Mouse (Mus musculus): ENCODE measurements around the gene Inpp5d. TPM values are rescaled to one million over a fixed set of nuclear protein-coding genes. Genes with fewer than 3 reads are reported as not detected.

Gene Inpp5d
- polyA plus RNA-seq, 1 experiment from 2014 or later = 14.2 TPM

DNA sequence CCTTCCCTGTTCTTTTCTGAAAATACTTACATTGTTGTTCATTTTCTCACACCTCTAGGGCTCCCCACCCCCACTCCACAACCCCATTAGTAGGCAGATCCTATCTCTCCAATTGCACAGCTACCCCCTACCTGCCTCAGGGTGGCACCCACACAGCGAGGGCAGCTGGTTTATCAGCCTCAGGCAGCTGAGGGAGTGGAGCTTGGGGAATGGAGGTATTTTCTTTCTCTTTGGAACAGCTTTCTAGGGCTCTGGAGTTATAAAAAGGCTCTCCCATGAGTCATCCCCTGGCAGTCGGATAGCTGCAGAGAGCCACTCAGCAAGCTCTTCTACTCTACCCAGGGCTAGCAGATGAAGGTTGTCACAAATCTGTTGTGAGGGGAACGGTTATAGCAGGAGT is 25.9 kb upstream of the Inpp5d start:
- H3K9me3 ChIP-seq (replicated peaks; ENCODE audit: control insufficient read depth, low read length) = no peaks in the 10 kb centered on the region
- no peak for ATAC-seq (ENCODE audit: low read depth)
- H3K27me3 ChIP-seq (ENCODE audit: control insufficient read depth, insufficient read depth, low read depth, low read length) = no peaks in the 10 kb centered on the region
- H3K4me3 ChIP-seq (ENCODE audit: low read depth, low read length) = no peak overlapping the region
- H3K27ac ChIP-seq (ENCODE audit: low read length) = no peak overlapping the region
- no peaks in the 10 kb centered on the region for H3K4me1 ChIP-seq (ENCODE audit: control insufficient read depth, low read depth, low read length)
- no peak overlapping the region for H3K9ac ChIP-seq (ENCODE audit: low read depth, low read length)
- no peaks in the 10 kb centered on the region for H3K36me3 ChIP-seq (ENCODE audit: control insufficient read depth, insufficient read depth)
- H3K4me2 ChIP-seq (ENCODE audit: low read depth, low read length) = no peak overlapping the region
- WGBS (ENCODE audit: insufficient replicate concordance) = 43% methylated on average over 3 of the region's 3 CpGs

DNA sequence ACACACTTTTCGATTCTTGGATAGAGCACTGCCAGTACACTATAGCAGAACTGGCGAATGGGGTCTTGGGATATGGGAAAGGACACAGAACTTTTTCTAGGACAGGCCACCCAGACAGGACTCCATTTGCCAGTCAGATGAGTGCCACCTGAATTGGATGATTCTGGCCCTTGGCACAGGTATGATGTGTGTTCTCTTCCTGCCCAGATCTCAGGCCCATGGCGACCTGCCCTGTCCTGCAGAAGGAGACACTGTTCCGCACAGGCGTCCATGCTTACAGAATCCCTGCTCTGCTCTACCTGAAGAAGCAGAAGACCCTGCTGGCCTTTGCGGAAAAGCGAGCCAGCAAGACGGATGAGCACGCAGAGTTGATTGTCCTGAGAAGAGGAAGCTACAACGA is 25.4 kb upstream of the Inpp5d start:
- WGBS (ENCODE audit: insufficient replicate concordance) = 79% methylated on average over 10 of the region's 10 CpGs
- H3K9ac ChIP-seq (ENCODE audit: low read depth, low read length) = no peak overlapping the region
- H3K4me2 ChIP-seq (ENCODE audit: low read depth, low read length) = no peak overlapping the region
- no peaks in the 10 kb centered on the region for H3K27me3 ChIP-seq (ENCODE audit: control insufficient read depth, insufficient read depth, low read depth, low read length)
- no peak overlapping the region for H3K4me3 ChIP-seq (ENCODE audit: low read depth, low read length)
- no peaks in the 10 kb centered on the region for H3K36me3 ChIP-seq (ENCODE audit: control insufficient read depth, insufficient read depth)
- H3K4me1 ChIP-seq (ENCODE audit: control insufficient read depth, low read depth, low read length) = no peaks in the 10 kb centered on the region
- ATAC-seq (ENCODE audit: low read depth) = no peak
- no peak overlapping the region for H3K27ac ChIP-seq (ENCODE audit: low read length)
- no peaks in the 10 kb centered on the region for H3K9me3 ChIP-seq (replicated peaks; ENCODE audit: control insufficient read depth, low read length)

DNA sequence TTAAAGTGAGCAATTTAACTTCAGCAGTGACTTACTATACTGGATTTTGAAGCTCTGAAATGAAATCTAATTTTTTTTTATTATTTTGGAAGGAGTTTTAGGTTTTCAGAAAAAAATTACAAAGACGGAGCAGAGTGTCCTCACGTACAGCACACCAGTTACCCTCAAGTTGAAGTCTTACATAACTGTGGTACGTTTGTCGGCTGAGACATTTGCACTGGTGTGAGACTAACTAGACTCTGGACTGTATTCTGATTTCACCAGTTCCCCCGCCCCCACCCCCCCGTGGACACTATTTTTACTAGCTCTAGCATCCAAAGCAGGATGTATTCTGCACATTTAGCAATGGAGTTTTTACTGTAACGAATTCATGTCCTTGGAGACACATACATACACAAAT is 19.6 kb upstream of the Inpp5d start:
- H3K27me3 ChIP-seq (ENCODE audit: control insufficient read depth, insufficient read depth, low read depth, low read length) = no peaks in the 10 kb centered on the region
- WGBS (ENCODE audit: insufficient replicate concordance) = 53% methylated on average over 7 of the region's 7 CpGs

DNA sequence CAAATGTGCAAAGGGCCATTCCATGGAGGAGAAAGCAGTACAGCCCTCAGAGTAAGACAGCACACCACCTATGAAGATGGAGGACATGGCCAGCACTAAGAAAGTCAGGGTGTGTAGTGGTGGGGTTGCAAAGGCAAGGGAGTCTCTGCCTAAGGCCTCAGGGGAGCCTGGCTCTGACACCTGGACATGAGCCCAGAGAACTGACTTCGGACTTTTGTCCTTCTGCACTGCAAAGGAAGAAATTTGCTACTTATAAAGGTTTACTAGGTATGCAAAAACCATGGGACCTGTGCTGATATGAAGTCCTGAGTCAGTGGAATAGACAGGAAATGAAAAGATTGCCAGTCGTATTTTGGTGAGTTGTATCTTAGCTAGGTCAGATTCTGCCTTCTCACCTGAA is 18.3 kb upstream of the Inpp5d start:
- no peaks in the 10 kb centered on the region for H3K4me1 ChIP-seq (ENCODE audit: control insufficient read depth, low read depth, low read length)
- H3K36me3 ChIP-seq (ENCODE audit: control insufficient read depth, insufficient read depth) = no peaks in the 10 kb centered on the region
- H3K4me2 ChIP-seq (ENCODE audit: low read depth, low read length) = no peak overlapping the region
- ATAC-seq (ENCODE audit: low read depth) = no peak
- no peaks in the 10 kb centered on the region for H3K9me3 ChIP-seq (replicated peaks; ENCODE audit: control insufficient read depth, low read length)
- no peak overlapping the region for H3K9ac ChIP-seq (ENCODE audit: low read depth, low read length)
- no peak overlapping the region for H3K4me3 ChIP-seq (ENCODE audit: low read depth, low read length)
- H3K27ac ChIP-seq (ENCODE audit: low read length) = no peak overlapping the region
- WGBS (ENCODE audit: insufficient replicate concordance) = 41% methylated on average over 2 of the region's 2 CpGs
- no peaks in the 10 kb centered on the region for H3K27me3 ChIP-seq (ENCODE audit: control insufficient read depth, insufficient read depth, low read depth, low read length)

More for the DNA sequence above, 19.6 kb upstream of the Inpp5d start:
- peak; percentile 63; the same call in 1 of the 2 replicates for ATAC-seq (ENCODE audit: low read depth)
- Histone ChIP-seq H3K4me2 (ENCODE audit: low read depth, low read length) (no peak overlapping the region), H3K4me3 (ENCODE audit: low read depth, low read length) (no peak overlapping the region), H3K9me3 (replicated peaks; ENCODE audit: control insufficient read depth, low read length) (no peaks in the 10 kb centered on the region), H3K36me3 (ENCODE audit: control insufficient read depth, insufficient read depth) (no peaks in the 10 kb centered on the region), H3K9ac (ENCODE audit: low read depth, low read length) (no peak overlapping the region), H3K27ac (ENCODE audit: low read length) (no peak overlapping the region), H3K4me1 (ENCODE audit: control insufficient read depth, low read depth, low read length) (no peaks in the 10 kb centered on the region)

DNA sequence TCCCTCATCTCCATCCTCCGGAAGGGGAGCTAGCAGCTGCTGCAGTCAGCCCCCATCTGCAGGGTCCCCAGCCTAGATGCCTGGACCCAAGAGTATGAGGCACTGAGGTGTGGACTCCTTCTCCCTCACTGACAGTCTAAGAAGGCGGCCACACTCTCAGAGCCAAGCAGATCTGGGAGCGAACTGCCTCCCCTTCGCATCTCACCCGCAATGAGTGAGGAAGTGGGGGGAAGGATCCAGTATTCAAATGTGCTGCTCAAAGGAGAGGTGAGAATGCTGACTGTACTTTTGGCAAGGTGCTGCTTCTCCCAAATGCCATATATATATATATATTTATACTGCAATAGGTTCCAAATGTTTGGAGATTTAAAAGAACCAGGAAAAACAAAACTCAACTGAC is 16.7 kb upstream of the Inpp5d start:
- WGBS (ENCODE audit: insufficient replicate concordance) = 60% methylated on average over 5 of the region's 5 CpGs
- no peak overlapping the region for H3K4me2 ChIP-seq (ENCODE audit: low read depth, low read length)
- H3K9ac ChIP-seq (ENCODE audit: low read depth, low read length) = no peak overlapping the region
- no peak for ATAC-seq (ENCODE audit: low read depth)
- no peaks in the 10 kb centered on the region for H3K27me3 ChIP-seq (ENCODE audit: control insufficient read depth, insufficient read depth, low read depth, low read length)
- H3K9me3 ChIP-seq (replicated peaks; ENCODE audit: control insufficient read depth, low read length) = no peaks in the 10 kb centered on the region
- H3K27ac ChIP-seq (ENCODE audit: low read length) = no peak overlapping the region
- no peaks in the 10 kb centered on the region; the same call in 1 of the 2 replicates for H3K4me1 ChIP-seq (ENCODE audit: control insufficient read depth, low read depth, low read length)
- H3K36me3 ChIP-seq (ENCODE audit: control insufficient read depth, insufficient read depth) = no peaks in the 10 kb centered on the region
- H3K4me3 ChIP-seq (ENCODE audit: low read depth, low read length) = no peak overlapping the region

DNA sequence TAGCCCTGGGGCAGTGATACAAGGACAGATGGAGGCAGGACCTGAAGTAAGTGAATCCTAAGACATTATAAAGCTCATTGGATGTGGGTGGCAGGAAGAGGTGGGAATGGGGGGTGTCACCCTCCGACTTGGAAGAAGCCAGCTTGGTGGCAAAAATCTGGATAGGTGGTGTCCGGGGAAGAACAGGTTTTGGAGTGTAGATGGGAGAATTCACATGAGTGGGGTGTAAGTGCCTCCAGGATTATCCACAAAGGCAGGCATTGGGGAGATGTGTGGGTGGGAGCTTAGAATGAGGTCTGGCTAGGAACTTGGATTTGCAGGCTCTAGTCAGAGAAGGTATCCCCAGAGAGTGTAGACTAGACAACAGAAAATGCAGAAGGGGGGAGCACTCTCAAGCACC is 14.8 kb upstream of the Inpp5d start:
- no peaks in the 10 kb centered on the region for H3K36me3 ChIP-seq (ENCODE audit: control insufficient read depth, insufficient read depth)
- no peak overlapping the region for H3K9ac ChIP-seq (ENCODE audit: low read depth, low read length)
- ATAC-seq (ENCODE audit: low read depth) = no peak
- H3K4me3 ChIP-seq (ENCODE audit: low read depth, low read length) = no peak overlapping the region
- H3K9me3 ChIP-seq (replicated peaks; ENCODE audit: control insufficient read depth, low read length) = no peaks in the 10 kb centered on the region
- no peak overlapping the region for H3K4me2 ChIP-seq (ENCODE audit: low read depth, low read length)
- WGBS (ENCODE audit: insufficient replicate concordance) = 67% methylated on average over 2 of the region's 2 CpGs
- no peak overlapping the region for H3K27ac ChIP-seq (ENCODE audit: low read length)
- H3K27me3 ChIP-seq (ENCODE audit: control insufficient read depth, insufficient read depth, low read depth, low read length) = no peaks in the 10 kb centered on the region
- H3K4me1 ChIP-seq (ENCODE audit: control insufficient read depth, low read depth, low read length) = no peaks in the 10 kb centered on the region; the same call in 1 of the 2 replicates

DNA sequence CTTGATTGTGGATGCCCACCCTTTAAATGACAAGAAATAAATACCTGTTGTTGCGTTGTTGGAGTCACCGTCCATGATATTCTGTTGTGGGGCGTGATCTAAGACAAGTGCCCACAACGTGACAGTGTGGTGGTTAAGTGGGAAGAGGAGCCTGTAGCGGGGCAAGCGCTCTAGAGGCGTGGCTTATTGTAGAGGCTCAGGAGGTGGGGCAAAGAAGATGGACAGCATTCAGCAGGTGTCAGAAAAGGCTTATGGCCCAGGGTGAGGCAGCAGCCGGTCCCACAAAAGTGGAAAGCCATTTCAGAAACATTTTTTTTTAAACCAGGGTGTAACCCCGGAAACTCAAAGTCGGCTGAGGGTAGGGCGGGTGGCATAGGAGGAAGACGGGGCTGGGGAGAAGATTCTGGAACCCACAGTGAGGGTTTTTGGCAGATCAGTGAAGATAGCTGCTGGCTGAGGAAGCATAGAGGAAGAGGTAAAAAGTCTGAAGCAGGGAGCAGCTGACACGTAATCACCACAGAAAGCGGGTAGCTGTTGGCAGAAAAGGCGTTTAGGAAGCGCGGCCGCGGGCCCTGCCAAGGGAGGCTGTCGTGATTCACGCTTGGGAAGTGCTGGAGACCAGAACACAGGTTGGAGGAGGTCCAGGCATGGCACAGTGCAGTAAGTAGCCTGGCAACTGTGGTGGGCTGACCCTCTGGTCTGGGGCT is 12.6 kb upstream of the Inpp5d start:
- H3K4me2 ChIP-seq (ENCODE audit: low read depth, low read length) = no peak overlapping the region
- WGBS (ENCODE audit: insufficient replicate concordance) = 37% methylated on average over 21 of the region's 21 CpGs

DNA sequence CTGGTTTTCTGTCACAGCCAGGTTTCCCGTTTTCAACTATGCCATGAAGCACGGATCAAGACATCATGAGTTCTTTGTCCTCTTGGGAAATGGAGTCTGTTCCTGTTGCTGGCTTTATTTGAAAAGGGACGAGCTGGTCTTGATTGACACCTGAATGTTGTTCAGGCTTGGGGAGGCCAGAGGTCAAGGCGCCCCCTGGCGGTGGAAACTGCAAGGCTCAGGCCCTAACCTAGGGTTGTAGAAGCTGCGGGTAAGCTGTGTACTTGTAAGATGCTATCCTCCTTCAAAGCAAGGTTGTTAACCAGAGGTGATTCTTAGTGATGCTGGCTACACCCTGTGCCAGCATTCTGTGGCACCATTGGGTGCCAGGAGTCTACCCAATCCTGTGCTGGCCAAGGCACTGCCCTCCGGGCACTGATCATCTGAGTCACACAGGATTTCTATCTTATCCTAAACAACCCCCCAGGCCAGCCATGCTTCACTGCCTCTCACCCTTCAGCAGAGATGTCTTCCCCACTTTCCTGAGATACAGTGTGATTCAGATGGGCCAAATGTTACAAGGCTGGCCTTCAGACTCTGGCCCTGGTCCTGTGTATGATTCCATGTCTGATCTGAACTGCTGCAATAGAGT is 11.6 kb upstream of the Inpp5d start:
- no peak overlapping the region for H3K9ac ChIP-seq (ENCODE audit: low read depth, low read length)
- WGBS (ENCODE audit: insufficient replicate concordance) = 28% methylated on average over 7 of the region's 7 CpGs
- no peak overlapping the region for H3K4me3 ChIP-seq (ENCODE audit: low read depth, low read length)
- no peaks in the 10 kb centered on the region for H3K36me3 ChIP-seq (ENCODE audit: control insufficient read depth, insufficient read depth)
- ATAC-seq (ENCODE audit: low read depth) = peak; percentile 74
- no peaks in the 10 kb centered on the region for H3K27me3 ChIP-seq (ENCODE audit: control insufficient read depth, insufficient read depth, low read depth, low read length)
- H3K27ac ChIP-seq (ENCODE audit: low read length) = no peak overlapping the region
- H3K9me3 ChIP-seq (replicated peaks; ENCODE audit: control insufficient read depth, low read length) = no peaks in the 10 kb centered on the region
- H3K4me2 ChIP-seq (ENCODE audit: low read depth, low read length) = no peak overlapping the region
- H3K4me1 ChIP-seq (ENCODE audit: control insufficient read depth, low read depth, low read length) = no peaks in the 10 kb centered on the region; the same call in 1 of the 2 replicates

More for the DNA sequence above, 12.6 kb upstream of the Inpp5d start:
- Histone ChIP-seq H3K27me3 (ENCODE audit: control insufficient read depth, insufficient read depth, low read depth, low read length) (no peaks in the 10 kb centered on the region), H3K36me3 (ENCODE audit: control insufficient read depth, insufficient read depth) (no peaks in the 10 kb centered on the region), H3K9me3 (replicated peaks; ENCODE audit: control insufficient read depth, low read length) (no peaks in the 10 kb centered on the region), H3K27ac (ENCODE audit: low read length) (no peak overlapping the region), H3K4me3 (ENCODE audit: low read depth, low read length) (no peak overlapping the region), H3K4me1 (ENCODE audit: control insufficient read depth, low read depth, low read length) (no peaks in the 10 kb centered on the region; the same call in 1 of the 2 replicates), H3K9ac (ENCODE audit: low read depth, low read length) (no peak overlapping the region)
- no peak for ATAC-seq (ENCODE audit: low read depth)

DNA sequence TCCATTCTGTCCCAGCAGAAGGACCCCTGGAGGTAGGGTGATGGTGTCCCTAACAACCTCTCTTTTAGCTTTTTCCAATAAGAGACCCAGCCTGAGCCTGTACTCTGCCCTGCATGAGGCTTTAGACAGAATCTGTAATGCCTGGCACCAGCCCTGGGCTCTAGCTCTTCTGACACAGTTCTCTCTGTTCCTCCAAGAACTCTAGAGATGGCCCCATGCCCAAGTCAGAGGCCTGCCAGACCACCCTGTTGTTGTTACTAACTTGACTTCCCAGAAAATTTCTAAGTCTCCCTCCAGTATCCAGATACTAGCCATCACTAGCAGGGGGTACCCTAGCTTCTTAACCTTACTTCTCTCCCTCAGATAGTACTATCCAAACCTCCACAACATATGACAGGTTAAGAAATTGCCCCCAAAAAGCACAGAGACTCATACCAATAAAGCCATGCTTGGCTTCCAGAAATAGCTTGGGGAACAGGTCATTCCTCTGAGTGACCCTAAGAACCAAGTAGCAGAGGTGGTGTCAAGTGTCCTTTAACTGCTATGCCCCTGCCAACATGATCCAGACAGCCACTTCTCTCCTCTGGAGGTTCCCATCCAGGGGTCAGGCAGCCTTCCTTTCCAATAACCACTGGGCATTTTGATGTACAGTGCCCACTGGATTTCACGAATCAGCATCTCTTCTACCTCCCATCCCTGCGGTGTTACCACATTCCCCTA is 5.4 kb upstream of the Inpp5d start:
- Histone ChIP-seq H3K27me3 (ENCODE audit: control insufficient read depth, insufficient read depth, low read depth, low read length) (no peaks in the 10 kb centered on the region), H3K9me3 (replicated peaks; ENCODE audit: control insufficient read depth, low read length) (no peaks in the 10 kb centered on the region), H3K4me1 (ENCODE audit: control insufficient read depth, low read depth, low read length) (no peaks in the 10 kb centered on the region; the same call in 1 of the 2 replicates), H3K9ac (ENCODE audit: low read depth, low read length) (no peak overlapping the region), H3K27ac (ENCODE audit: low read length) (no peak overlapping the region), H3K36me3 (ENCODE audit: control insufficient read depth, insufficient read depth) (no peaks in the 10 kb centered on the region), H3K4me2 (ENCODE audit: low read depth, low read length) (no peak overlapping the region), H3K4me3 (ENCODE audit: low read depth, low read length) (no peak overlapping the region)
- no peak for ATAC-seq (ENCODE audit: low read depth)
- WGBS (ENCODE audit: insufficient replicate concordance) = 82% methylated on average over 2 of the region's 2 CpGs

Data from liver, embryonic 16.5 days (tissue).